Mouse (Mus musculus): ENCODE measurements around the gene Nav2. TPM values are rescaled to one million over a fixed set of nuclear protein-coding genes. Genes with fewer than 3 reads are reported as not detected.
A peak's percentile ranks its signal among the peaks of the same experiment; 100 is the strongest.

The Nav2 gene
- polyA plus RNA-seq, 1 experiment, result 21.9 TPM

GRCm38 (mm10) chr7:49558240-49558640 is 649.7 kb downstream of the Nav2 start:
- H3K36me3 ChIP-seq (ENCODE audit: control insufficient read depth, insufficient read depth), result no peaks in the 10 kb centered on the region
- H3K79me2 ChIP-seq (ENCODE audit: control insufficient read depth, insufficient read depth), result no peaks in the 10 kb centered on the region
- TF ChIP-seq MYOG (IDR thresholded peaks at IDR 0.05; ENCODE audit: control insufficient read depth in 1 of 3, insufficient read depth in 1 of 3, insufficient read length in 2 of 3, low read depth in 2 of 3) (no peak), MYOD1 (IDR thresholded peaks at IDR 0.05; ENCODE audit: control insufficient read depth in 1 of 3, insufficient read length in 2 of 3, low read depth in 2 of 3) (no peak), CEBPB (IDR thresholded peaks at IDR 0.05; ENCODE audit: insufficient read depth, poor library complexity, severe bottlenecking) (no peak), E2F4 (IDR thresholded peaks at IDR 0.05; ENCODE audit: insufficient read depth) (no peak), SRF (IDR thresholded peaks at IDR 0.05; ENCODE audit: control insufficient read depth, insufficient read length, low read depth) (no peak), POLR2A (IDR thresholded peaks at IDR 0.05; ENCODE audit: insufficient read length, low read depth) (no peak), TCF3 (IDR thresholded peaks at IDR 0.05; ENCODE audit: insufficient read length, low read depth) (no peak), MAX (IDR thresholded peaks at IDR 0.05; ENCODE audit: low read depth) (no peak), REST (IDR thresholded peaks at IDR 0.05; ENCODE audit: insufficient read depth, insufficient read length) (no peak), POLR2AphosphoS2 (IDR thresholded peaks at IDR 0.05; ENCODE audit: insufficient read length, low read depth) (no peak), TCF12 (IDR thresholded peaks at IDR 0.05; ENCODE audit: insufficient read depth, poor library complexity, severe bottlenecking) (no peak)
- H3ac ChIP-seq (ENCODE audit: control insufficient read depth, insufficient read length), result no peak overlapping the region
- H3K4me3 ChIP-seq, result no peak overlapping the region
- no peaks in the 10 kb centered on the region for H3K27me3 ChIP-seq (ENCODE audit: control insufficient read depth, insufficient read depth, insufficient read length)
- H3K4me2 ChIP-seq (ENCODE audit: low read depth), result no peak overlapping the region

- H3K36me3 ChIP-seq (ENCODE audit: control insufficient read depth, insufficient read depth), result no peaks in the 10 kb centered on the region
- no peaks in the 10 kb centered on the region for H3K27me3 ChIP-seq (ENCODE audit: control insufficient read depth, insufficient read depth, insufficient read length)
- TF ChIP-seq TCF12 (IDR thresholded peaks at IDR 0.05; ENCODE audit: insufficient read depth, poor library complexity, severe bottlenecking) (no peak), MYOG (IDR thresholded peaks at IDR 0.05; ENCODE audit: control insufficient read depth in 1 of 3, insufficient read depth in 1 of 3, insufficient read length in 2 of 3, low read depth in 2 of 3) (no peak), REST (IDR thresholded peaks at IDR 0.05; ENCODE audit: insufficient read depth, insufficient read length) (no peak), TCF3 (IDR thresholded peaks at IDR 0.05; ENCODE audit: insufficient read length, low read depth) (no peak), CEBPB (IDR thresholded peaks at IDR 0.05; ENCODE audit: insufficient read depth, poor library complexity, severe bottlenecking) (no peak), POLR2A (IDR thresholded peaks at IDR 0.05; ENCODE audit: insufficient read length, low read depth) (no peak)
- H3ac ChIP-seq (ENCODE audit: control insufficient read depth, insufficient read length), result no peak overlapping the region
- no peak overlapping the region for H3K4me2 ChIP-seq (ENCODE audit: low read depth)
- H3K4me3 ChIP-seq, result no peak overlapping the region
- H3K79me2 ChIP-seq (ENCODE audit: control insufficient read depth, insufficient read depth), result no peaks in the 10 kb centered on the region
These were observed 650.4 kb downstream of the Nav2 start for GRCm38 (mm10) chr7:49558895-49559294.

GRCm38 (mm10) chr7:49560012-49560411 is 651.5 kb downstream of the Nav2 start:
- Histone ChIP-seq H3K36me3 (ENCODE audit: control insufficient read depth, insufficient read depth) (no peaks in the 10 kb centered on the region), H3ac (ENCODE audit: control insufficient read depth, insufficient read length) (no peak overlapping the region), H3K4me2 (ENCODE audit: low read depth) (no peak overlapping the region), H3K27me3 (ENCODE audit: control insufficient read depth, insufficient read depth, insufficient read length) (no peaks in the 10 kb centered on the region), H3K79me2 (ENCODE audit: control insufficient read depth, insufficient read depth) (no peaks in the 10 kb centered on the region), H3K4me3 (no peak overlapping the region)
- TF ChIP-seq MYOD1 (IDR thresholded peaks at IDR 0.05; ENCODE audit: control insufficient read depth in 1 of 3, insufficient read length in 2 of 3, low read depth in 2 of 3), result no peak
- TF ChIP-seq MAX (IDR thresholded peaks at IDR 0.05; ENCODE audit: low read depth), result no peak
- TF ChIP-seq POLR2A (IDR thresholded peaks at IDR 0.05; ENCODE audit: insufficient read length, low read depth), result no peak
- TF ChIP-seq REST (IDR thresholded peaks at IDR 0.05; ENCODE audit: insufficient read depth, insufficient read length), result no peak
- TF ChIP-seq SRF (IDR thresholded peaks at IDR 0.05; ENCODE audit: control insufficient read depth, insufficient read length, low read depth), result no peak
- TF ChIP-seq POLR2AphosphoS2 (IDR thresholded peaks at IDR 0.05; ENCODE audit: insufficient read length, low read depth), result no peak
- TF ChIP-seq USF1 (IDR thresholded peaks at IDR 0.05; ENCODE audit: low read depth), result no peak
- no peak for TF ChIP-seq CEBPB (IDR thresholded peaks at IDR 0.05; ENCODE audit: insufficient read depth, poor library complexity, severe bottlenecking)
- TF ChIP-seq E2F4 (IDR thresholded peaks at IDR 0.05; ENCODE audit: insufficient read depth), result no peak
- no peak for TF ChIP-seq TCF12 (IDR thresholded peaks at IDR 0.05; ENCODE audit: insufficient read depth, poor library complexity, severe bottlenecking)
- no peak for TF ChIP-seq TCF3 (IDR thresholded peaks at IDR 0.05; ENCODE audit: insufficient read length, low read depth)

- H3K79me2 ChIP-seq (ENCODE audit: control insufficient read depth, insufficient read depth), result no peaks in the 10 kb centered on the region
- H3ac ChIP-seq (ENCODE audit: control insufficient read depth, insufficient read length), result no peak overlapping the region
- no peak overlapping the region for H3K4me2 ChIP-seq (ENCODE audit: low read depth)
- H3K27me3 ChIP-seq (ENCODE audit: control insufficient read depth, insufficient read depth, insufficient read length), result no peaks in the 10 kb centered on the region
- no peaks in the 10 kb centered on the region for H3K36me3 ChIP-seq (ENCODE audit: control insufficient read depth, insufficient read depth)
- TF ChIP-seq POLR2AphosphoS2 (IDR thresholded peaks at IDR 0.05; ENCODE audit: insufficient read length, low read depth) (peak; percentile 11), MAX (IDR thresholded peaks at IDR 0.05; ENCODE audit: low read depth) (no peak), MYOG (IDR thresholded peaks at IDR 0.05; ENCODE audit: control insufficient read depth in 1 of 3, insufficient read depth in 1 of 3, insufficient read length in 2 of 3, low read depth in 2 of 3) (no peak), CEBPB (IDR thresholded peaks at IDR 0.05; ENCODE audit: insufficient read depth, poor library complexity, severe bottlenecking) (no peak)
- H3K4me3 ChIP-seq, result no peak overlapping the region
These were observed 653.9 kb downstream of the Nav2 start for GRCm38 (mm10) chr7:49562404-49562803.

- Histone ChIP-seq H3K36me3 (ENCODE audit: control insufficient read depth, insufficient read depth) (no peaks in the 10 kb centered on the region), H3K79me2 (ENCODE audit: control insufficient read depth, insufficient read depth) (no peaks in the 10 kb centered on the region), H3K4me2 (ENCODE audit: low read depth) (no peak overlapping the region), H3ac (ENCODE audit: control insufficient read depth, insufficient read length) (no peak overlapping the region), H3K27me3 (ENCODE audit: control insufficient read depth, insufficient read depth, insufficient read length) (no peaks in the 10 kb centered on the region), H3K4me3 (no peak overlapping the region)
- no peak for TF ChIP-seq MYOG (IDR thresholded peaks at IDR 0.05; ENCODE audit: control insufficient read depth in 1 of 3, insufficient read depth in 1 of 3, insufficient read length in 2 of 3, low read depth in 2 of 3)
- TF ChIP-seq MAX (IDR thresholded peaks at IDR 0.05; ENCODE audit: low read depth), result no peak
- no peak for TF ChIP-seq TCF12 (IDR thresholded peaks at IDR 0.05; ENCODE audit: insufficient read depth, poor library complexity, severe bottlenecking)
- TF ChIP-seq SRF (IDR thresholded peaks at IDR 0.05; ENCODE audit: control insufficient read depth, insufficient read length, low read depth), result no peak
- TF ChIP-seq USF1 (IDR thresholded peaks at IDR 0.05; ENCODE audit: low read depth), result no peak
- TF ChIP-seq E2F4 (IDR thresholded peaks at IDR 0.05; ENCODE audit: insufficient read depth), result no peak
- TF ChIP-seq POLR2A (IDR thresholded peaks at IDR 0.05; ENCODE audit: insufficient read length, low read depth), result no peak
- no peak for TF ChIP-seq POLR2AphosphoS2 (IDR thresholded peaks at IDR 0.05; ENCODE audit: insufficient read length, low read depth)
- TF ChIP-seq CEBPB (IDR thresholded peaks at IDR 0.05; ENCODE audit: insufficient read depth, poor library complexity, severe bottlenecking), result no peak
- no peak for TF ChIP-seq REST (IDR thresholded peaks at IDR 0.05; ENCODE audit: insufficient read depth, insufficient read length)
- TF ChIP-seq TCF3 (IDR thresholded peaks at IDR 0.05; ENCODE audit: insufficient read length, low read depth), result no peak
- TF ChIP-seq MYOD1 (IDR thresholded peaks at IDR 0.05; ENCODE audit: control insufficient read depth in 1 of 3, insufficient read length in 2 of 3, low read depth in 2 of 3), result no peak
These were observed 654.3 kb downstream of the Nav2 start for GRCm38 (mm10) chr7:49562851-49563250.
